Mouse (Mus musculus): Measurements from ENCODE around the gene Arsb. TPM values are rescaled to one million over a fixed set of nuclear protein-coding genes. Genes with fewer than 3 reads are reported as not detected.

Gene Arsb
- polyA plus RNA-seq, 1 experiment from 2014 or later: 6.8 TPM

GRCm38 (mm10) chr13:93772861-93773260 lies 1.4 kb downstream of the Arsb start:
- Histone ChIP-seq H3K9ac (ENCODE audit: low read length) (no peak overlapping the region), H3K27ac (ENCODE audit: low read depth, low read length) (no peak overlapping the region), H3K4me2 (ENCODE audit: low read depth, low read length, severe bottlenecking) (no peak overlapping the region), H3K9me3 (ENCODE audit: control insufficient read depth, low read length) (no peaks in the 10 kb centered on the region), H3K27me3 (ENCODE audit: control insufficient read depth, insufficient read depth, low read length) (no peaks in the 10 kb centered on the region), H3K4me3 (ENCODE audit: low read depth, low read length) (no peak overlapping the region), H3K36me3 (ENCODE audit: control insufficient read depth, insufficient read depth, low read length) (no peaks in the 10 kb centered on the region), H3K4me1 (replicated peaks; ENCODE audit: control insufficient read depth, insufficient read depth, low read length) (peaks cover 4% of the 10 kb centered on the region; the same call in 1 of the 2 replicates)
- DNase-seq (ENCODE audit: low spot score) (no peak), ATAC-seq (replicated peaks; ENCODE audit: low FRiP score) (no peak)
- WGBS: 89% methylated on average over 7 of the region's 7 CpGs

- H3K4me1 ChIP-seq (replicated peaks; ENCODE audit: control insufficient read depth, insufficient read depth, low read length): peaks cover 4% of the 10 kb centered on the region; the same call in 1 of the 2 replicates
Observed at GRCm38 (mm10) chr13:93773704-93774315, 2.4 kb downstream of the Arsb start.

GRCm38 (mm10) chr13:93782823-93783222 lies 11.4 kb downstream of the Arsb start:
- Histone ChIP-seq H3K27ac (ENCODE audit: low read depth, low read length) (no peak overlapping the region), H3K4me1 (replicated peaks; ENCODE audit: control insufficient read depth, insufficient read depth, low read length) (no peaks in the 10 kb centered on the region), H3K9ac (ENCODE audit: low read length) (no peak overlapping the region), H3K27me3 (ENCODE audit: control insufficient read depth, insufficient read depth, low read length) (no peaks in the 10 kb centered on the region), H3K36me3 (ENCODE audit: control insufficient read depth, insufficient read depth, low read length) (no peaks in the 10 kb centered on the region), H3K4me2 (ENCODE audit: low read depth, low read length, severe bottlenecking) (no peak overlapping the region), H3K4me3 (ENCODE audit: low read depth, low read length) (no peak overlapping the region), H3K9me3 (ENCODE audit: control insufficient read depth, low read length) (no peaks in the 10 kb centered on the region)
- DNase-seq (ENCODE audit: low spot score): no peak
- ATAC-seq (replicated peaks; ENCODE audit: low FRiP score): no peak
- 86% methylated on average over 5 of the region's 5 CpGs for WGBS

More at GRCm38 (mm10) chr13:93773704-93774315, 2.4 kb downstream of the Arsb start:
- no peak overlapping the region for H3K4me3 ChIP-seq (ENCODE audit: low read depth, low read length)
- no peak overlapping the region for H3K9ac ChIP-seq (ENCODE audit: low read length)
- DNase-seq (ENCODE audit: low spot score) (no peak), ATAC-seq (replicated peaks; ENCODE audit: low FRiP score) (no peak)
- no peak overlapping the region for H3K27ac ChIP-seq (ENCODE audit: low read depth, low read length)
- WGBS: 74% methylated on average over 7 of the region's 7 CpGs
- no peaks in the 10 kb centered on the region for H3K36me3 ChIP-seq (ENCODE audit: control insufficient read depth, insufficient read depth, low read length)
- no peaks in the 10 kb centered on the region for H3K9me3 ChIP-seq (ENCODE audit: control insufficient read depth, low read length)
- H3K27me3 ChIP-seq (ENCODE audit: control insufficient read depth, insufficient read depth, low read length): no peaks in the 10 kb centered on the region
- no peak overlapping the region for H3K4me2 ChIP-seq (ENCODE audit: low read depth, low read length, severe bottlenecking)

- Histone ChIP-seq H3K27me3 (ENCODE audit: control insufficient read depth, insufficient read depth, low read length) (no peaks in the 10 kb centered on the region), H3K9ac (ENCODE audit: low read length) (no peak overlapping the region), H3K4me1 (replicated peaks; ENCODE audit: control insufficient read depth, insufficient read depth, low read length) (no peaks in the 10 kb centered on the region), H3K27ac (ENCODE audit: low read depth, low read length) (no peak overlapping the region), H3K4me2 (ENCODE audit: low read depth, low read length, severe bottlenecking) (no peak overlapping the region), H3K9me3 (ENCODE audit: control insufficient read depth, low read length) (no peaks in the 10 kb centered on the region), H3K36me3 (ENCODE audit: control insufficient read depth, insufficient read depth, low read length) (no peaks in the 10 kb centered on the region), H3K4me3 (ENCODE audit: low read depth, low read length) (no peak overlapping the region)
- 78% methylated on average over 3 of the region's 3 CpGs for WGBS
- DNase-seq (ENCODE audit: low spot score) (no peak), ATAC-seq (replicated peaks; ENCODE audit: low FRiP score) (no peak)
Observed at GRCm38 (mm10) chr13:93785329-93785728, 13.9 kb downstream of the Arsb start.

GRCm38 (mm10) chr13:93786051-93786450 lies 14.6 kb downstream of the Arsb start:
- ATAC-seq (replicated peaks; ENCODE audit: low FRiP score) (no peak), DNase-seq (ENCODE audit: low spot score) (no peak)
- no peak overlapping the region for H3K4me2 ChIP-seq (ENCODE audit: low read depth, low read length, severe bottlenecking)
- H3K27me3 ChIP-seq (ENCODE audit: control insufficient read depth, insufficient read depth, low read length): no peaks in the 10 kb centered on the region
- H3K9ac ChIP-seq (ENCODE audit: low read length): no peak overlapping the region
- no peaks in the 10 kb centered on the region for H3K4me1 ChIP-seq (replicated peaks; ENCODE audit: control insufficient read depth, insufficient read depth, low read length)
- WGBS: 84% methylated on average over 2 of the region's 2 CpGs
- no peak overlapping the region for H3K4me3 ChIP-seq (ENCODE audit: low read depth, low read length)
- no peaks in the 10 kb centered on the region for H3K9me3 ChIP-seq (ENCODE audit: control insufficient read depth, low read length)
- H3K27ac ChIP-seq (ENCODE audit: low read depth, low read length): no peak overlapping the region
- no peaks in the 10 kb centered on the region for H3K36me3 ChIP-seq (ENCODE audit: control insufficient read depth, insufficient read depth, low read length)

- Histone ChIP-seq H3K4me2 (ENCODE audit: low read depth, low read length, severe bottlenecking) (no peak overlapping the region), H3K27me3 (ENCODE audit: control insufficient read depth, insufficient read depth, low read length) (no peaks in the 10 kb centered on the region), H3K4me3 (ENCODE audit: low read depth, low read length) (no peak overlapping the region), H3K9ac (ENCODE audit: low read length) (no peak overlapping the region), H3K36me3 (ENCODE audit: control insufficient read depth, insufficient read depth, low read length) (no peaks in the 10 kb centered on the region), H3K9me3 (ENCODE audit: control insufficient read depth, low read length) (no peaks in the 10 kb centered on the region), H3K27ac (ENCODE audit: low read depth, low read length) (no peak overlapping the region), H3K4me1 (replicated peaks; ENCODE audit: control insufficient read depth, insufficient read depth, low read length) (no peaks in the 10 kb centered on the region)
- WGBS: 86% methylated on average over 8 of the region's 8 CpGs
- no peak for ATAC-seq (replicated peaks; ENCODE audit: low FRiP score)
- no peak for DNase-seq (ENCODE audit: low spot score)
Observed at GRCm38 (mm10) chr13:93787647-93788046, 16.2 kb downstream of the Arsb start.

- Histone ChIP-seq H3K4me2 (ENCODE audit: low read depth, low read length, severe bottlenecking) (no peak overlapping the region), H3K9ac (ENCODE audit: low read length) (no peak overlapping the region), H3K27me3 (ENCODE audit: control insufficient read depth, insufficient read depth, low read length) (no peaks in the 10 kb centered on the region), H3K27ac (ENCODE audit: low read depth, low read length) (no peak overlapping the region), H3K4me3 (ENCODE audit: low read depth, low read length) (no peak overlapping the region), H3K9me3 (ENCODE audit: control insufficient read depth, low read length) (no peaks in the 10 kb centered on the region), H3K36me3 (ENCODE audit: control insufficient read depth, insufficient read depth, low read length) (no peaks in the 10 kb centered on the region), H3K4me1 (replicated peaks; ENCODE audit: control insufficient read depth, insufficient read depth, low read length) (no peaks in the 10 kb centered on the region)
- 57% methylated on average over 11 of the region's 11 CpGs for WGBS
- peak; percentile 71; the same call in 1 of the 2 replicates for ATAC-seq (replicated peaks; ENCODE audit: low FRiP score)
- DNase-seq (ENCODE audit: low spot score): no peak
Observed at GRCm38 (mm10) chr13:93792945-93793642, 21.7 kb downstream of the Arsb start.

- 75% methylated on average over 10 of the region's 10 CpGs for WGBS
- ATAC-seq (replicated peaks; ENCODE audit: low FRiP score) (no peak), DNase-seq (ENCODE audit: low spot score) (no peak)
- H3K27me3 ChIP-seq (ENCODE audit: control insufficient read depth, insufficient read depth, low read length): no peaks in the 10 kb centered on the region
- no peaks in the 10 kb centered on the region for H3K4me1 ChIP-seq (replicated peaks; ENCODE audit: control insufficient read depth, insufficient read depth, low read length)
- no peak overlapping the region for H3K4me2 ChIP-seq (ENCODE audit: low read depth, low read length, severe bottlenecking)
- H3K9me3 ChIP-seq (ENCODE audit: control insufficient read depth, low read length): no peaks in the 10 kb centered on the region; the same call in 1 of the 2 replicates
- no peak overlapping the region for H3K9ac ChIP-seq (ENCODE audit: low read length)
- no peak overlapping the region for H3K27ac ChIP-seq (ENCODE audit: low read depth, low read length)
- no peak overlapping the region for H3K4me3 ChIP-seq (ENCODE audit: low read depth, low read length)
- no peaks in the 10 kb centered on the region for H3K36me3 ChIP-seq (ENCODE audit: control insufficient read depth, insufficient read depth, low read length)
Observed at GRCm38 (mm10) chr13:93793643-93794182, 22.3 kb downstream of the Arsb start.

Data from forebrain, embryonic 11.5 days (tissue).